Mouse (Mus musculus): ENCODE measurements around the gene Arf6.

The Arf6 gene

DNA sequence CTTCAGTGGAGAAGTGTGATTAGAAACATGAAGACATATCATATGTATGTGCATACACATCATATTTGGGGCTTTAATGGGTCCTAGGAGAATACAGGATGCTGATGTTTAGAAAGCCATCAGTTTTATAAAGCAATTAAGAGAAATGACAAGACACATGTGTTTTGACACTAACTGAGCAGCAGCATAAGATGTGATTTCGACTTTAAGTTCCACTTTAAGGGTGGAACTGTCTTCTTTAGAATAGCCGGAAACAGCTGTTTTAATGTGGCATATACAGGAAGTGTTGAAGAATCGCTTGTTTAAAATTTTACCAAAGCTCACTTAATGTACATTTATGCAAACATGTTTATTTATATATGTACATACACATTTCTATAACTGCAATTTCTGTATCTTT lies 41.4 kb downstream of the Arf6 start:
- DNase-seq (ENCODE audit: low read depth, low spot score): no peak

DNA sequence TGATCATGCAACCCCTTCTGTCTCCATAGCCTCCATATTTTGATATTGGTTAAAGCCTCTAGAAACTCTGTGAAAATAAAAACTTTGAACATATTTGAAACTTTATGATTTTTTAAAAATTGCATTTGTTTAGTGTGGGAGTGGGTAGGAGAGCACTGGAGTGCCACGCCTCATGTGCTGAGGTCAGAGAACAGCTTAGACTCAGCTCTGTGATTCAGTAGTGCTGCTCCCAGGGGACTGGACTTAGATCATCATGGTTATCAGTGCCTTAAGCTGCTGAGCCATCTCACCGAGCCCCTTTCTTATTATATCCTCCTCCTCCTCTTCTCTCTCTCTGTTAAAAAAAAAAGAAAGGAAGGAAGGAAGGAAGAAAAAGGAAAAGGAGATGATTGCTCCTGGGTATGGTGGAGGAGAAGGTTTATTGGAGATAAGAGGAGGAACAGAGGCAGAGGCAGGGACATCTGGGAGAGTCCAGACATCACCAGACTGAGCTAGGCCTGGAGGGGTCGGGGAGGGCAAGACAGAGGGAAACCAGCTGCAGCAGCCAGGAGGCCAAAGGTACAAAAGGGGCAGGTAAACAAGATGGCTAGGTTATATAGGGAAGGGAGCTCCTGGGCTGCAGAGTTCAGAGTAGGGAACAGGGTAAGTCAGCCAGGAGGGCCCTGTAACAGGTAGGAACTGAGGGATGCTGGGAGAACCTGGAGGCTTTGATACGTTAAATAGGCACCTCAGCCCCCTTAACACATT lies 43.0 kb downstream of the Arf6 start:
- no peak for DNase-seq (ENCODE audit: low read depth, low spot score)

DNA sequence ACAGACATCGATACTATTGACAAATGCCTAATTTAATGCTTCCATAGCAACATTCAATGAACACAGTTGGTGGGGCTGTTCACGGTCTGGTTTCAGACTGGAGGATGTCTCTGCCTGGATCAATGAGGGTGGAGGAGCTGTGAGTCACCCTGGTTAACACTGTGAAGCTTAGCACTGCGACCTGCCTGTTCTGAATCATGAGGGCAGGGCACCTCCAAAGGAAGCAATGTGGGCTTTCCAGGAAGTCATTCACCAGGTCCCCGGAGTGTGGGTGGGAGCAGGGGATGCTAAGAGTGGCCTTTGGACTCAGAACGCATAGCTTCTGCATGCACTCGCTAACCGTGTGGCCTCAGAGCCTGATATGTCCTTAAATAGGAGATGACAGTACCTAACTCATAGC lies 44.8 kb downstream of the Arf6 start:
- DNase-seq (ENCODE audit: low read depth, low spot score): no peak

DNA sequence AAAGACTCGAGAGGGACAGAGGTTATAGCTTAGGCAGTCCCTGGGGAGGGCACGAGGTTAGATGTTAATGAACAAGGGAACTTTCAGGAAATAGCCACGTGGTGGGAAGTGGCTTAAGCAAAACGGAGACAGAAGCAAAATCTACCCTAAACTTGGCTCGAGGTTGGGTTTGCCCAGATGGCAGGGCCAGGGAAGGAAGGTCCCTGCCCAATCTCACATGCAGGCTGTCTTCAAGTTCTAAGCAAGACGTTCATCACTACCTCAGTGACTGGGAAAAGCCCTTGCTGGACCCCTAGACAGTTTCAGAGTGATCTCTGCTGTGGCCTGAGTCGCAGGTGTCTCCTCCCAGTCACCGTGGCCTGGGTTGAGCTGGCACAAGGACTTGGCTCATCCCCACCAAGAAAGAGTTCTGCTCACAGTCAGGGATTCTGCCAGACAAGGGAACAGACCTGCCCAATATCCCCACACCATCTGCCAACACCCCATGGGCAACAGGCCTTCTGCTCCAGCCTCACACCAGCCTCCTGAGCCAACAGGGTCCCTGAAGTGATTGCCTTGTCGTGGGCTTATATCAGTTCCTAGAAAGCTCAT lies 45.8 kb downstream of the Arf6 start:
- no peak for DNase-seq (ENCODE audit: low read depth, low spot score)

DNA sequence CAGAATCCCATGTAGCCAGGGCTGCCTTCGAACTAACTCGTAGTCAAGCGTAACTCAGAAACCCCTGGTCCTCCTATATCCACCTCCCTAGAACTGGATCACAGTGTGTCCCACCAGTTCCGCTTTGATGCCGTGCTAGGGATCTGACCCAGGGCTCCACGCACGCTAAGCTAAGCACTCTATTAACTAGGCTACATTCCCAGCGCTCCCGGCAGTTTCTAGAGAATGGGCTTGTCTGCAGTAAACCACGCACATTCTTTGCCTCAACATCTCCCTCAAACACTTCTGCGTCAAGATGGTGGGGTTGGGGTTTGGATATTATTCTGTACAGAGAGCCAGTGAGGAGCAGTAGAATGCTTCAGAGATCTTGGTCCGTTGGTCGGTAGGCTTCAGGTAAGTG lies 46.7 kb downstream of the Arf6 start:
- DNase-seq (ENCODE audit: low read depth, low spot score): no peak

DNA sequence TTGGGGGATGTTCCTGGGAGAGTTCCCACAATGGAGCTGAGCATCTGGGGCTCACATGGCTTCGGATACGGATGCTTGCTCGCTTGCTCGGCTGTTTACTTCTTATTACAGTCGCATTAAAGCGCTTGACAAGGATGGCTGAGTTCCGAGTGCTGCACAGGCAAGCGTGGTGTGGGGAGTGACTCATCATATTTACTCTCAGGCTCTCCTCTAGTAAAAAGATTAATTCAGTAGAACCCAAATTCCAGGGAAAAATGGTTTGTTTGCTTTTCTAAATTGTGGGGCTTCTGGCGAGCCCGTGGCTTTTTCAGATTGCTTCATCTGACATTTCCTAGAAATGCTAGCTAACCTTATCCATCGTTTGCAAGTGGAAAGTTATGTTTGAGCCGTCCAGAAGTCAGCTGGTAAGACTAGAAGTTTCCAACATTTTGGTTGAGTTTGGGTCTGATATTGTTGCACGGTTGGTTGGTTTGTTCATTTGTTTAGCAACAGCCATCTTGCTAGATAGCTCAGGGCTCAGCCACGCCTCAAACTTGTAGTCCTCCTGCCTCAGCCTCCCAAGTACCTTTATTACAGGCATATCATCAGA lies 47.2 kb downstream of the Arf6 start:
- no peak for DNase-seq (ENCODE audit: low read depth, low spot score)

DNA sequence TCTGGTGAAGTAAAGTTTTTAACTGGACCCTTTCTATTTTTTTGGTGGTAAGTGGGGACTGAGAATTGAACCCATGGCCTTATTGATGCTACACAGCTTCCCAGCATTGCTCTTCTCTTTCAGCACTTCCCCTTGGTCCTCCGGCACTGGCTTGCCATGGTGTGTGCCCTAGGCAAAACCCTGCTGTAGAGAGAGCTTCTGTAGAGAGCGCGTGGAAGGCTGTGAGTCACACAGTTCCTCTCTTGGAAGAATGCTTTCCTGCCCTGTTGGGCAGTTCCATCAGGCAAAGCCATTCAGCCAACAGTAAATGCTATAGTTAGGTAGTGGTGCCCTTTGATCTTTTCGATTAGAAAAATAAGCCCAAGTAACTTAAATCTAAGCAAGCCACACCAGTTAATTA lies 47.7 kb downstream of the Arf6 start:
- no peak for DNase-seq (ENCODE audit: low read depth, low spot score)

DNA sequence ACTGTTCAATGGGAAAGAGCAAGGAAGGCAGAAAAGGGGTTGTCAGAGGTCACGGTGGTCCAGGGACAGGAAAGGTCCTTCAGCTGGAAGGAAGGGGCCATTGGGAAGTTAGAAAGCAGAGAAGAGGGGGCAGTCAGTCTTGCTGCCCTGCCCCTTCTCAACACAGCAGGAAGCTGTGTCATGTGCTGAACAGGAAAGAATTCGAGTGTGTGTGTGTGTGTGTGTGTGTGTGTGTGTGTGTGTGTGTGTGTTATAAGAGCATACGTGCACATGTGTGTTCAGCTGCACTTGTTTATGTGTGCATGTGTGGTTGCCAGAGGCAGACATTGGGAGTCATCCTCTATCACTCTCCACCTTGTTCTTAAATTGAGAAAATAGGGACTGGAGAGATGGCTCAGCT lies 48.8 kb downstream of the Arf6 start:
- no peak for DNase-seq (ENCODE audit: low read depth, low spot score)

DNA sequence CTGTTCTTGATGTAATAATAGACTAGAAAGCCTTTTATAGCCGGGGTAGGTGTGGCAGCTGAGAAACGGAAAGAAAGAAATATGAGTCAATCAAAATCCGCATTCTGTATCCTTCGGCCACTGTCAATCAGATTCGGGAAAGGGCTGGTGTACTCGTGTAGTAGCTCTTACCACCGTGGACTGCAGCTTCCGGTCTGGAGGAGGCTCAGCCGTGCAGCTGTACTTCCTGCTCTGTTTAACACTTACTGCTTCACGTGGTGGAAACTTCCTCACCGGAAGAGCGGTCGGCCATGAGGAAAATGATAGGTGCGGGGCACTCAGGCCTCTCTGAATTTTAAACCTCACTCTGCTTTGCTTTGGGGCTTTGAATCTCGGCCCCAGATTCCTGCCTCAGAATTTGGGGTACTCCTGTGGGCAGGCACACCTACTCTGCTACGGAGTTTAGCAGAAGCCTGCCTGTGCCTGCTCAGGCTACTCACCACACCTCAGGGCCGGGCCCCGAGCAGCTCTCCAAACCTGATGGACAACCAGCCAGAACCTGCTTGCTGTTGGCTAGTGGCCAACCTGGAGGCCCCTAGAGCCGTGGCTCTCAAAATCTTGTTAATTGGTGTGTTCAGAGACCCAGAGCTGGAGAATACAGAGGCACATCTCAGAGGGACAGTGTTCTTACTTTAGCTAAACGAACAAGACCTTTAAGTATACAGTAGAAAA lies 51.0 kb downstream of the Arf6 start:
- DNase-seq (ENCODE audit: low read depth, low spot score): no peak

All from c-Kit-negative CD71-positive TER-119-positive erythroid progenitor cells, embryonic 14.5 days (primary cell).